Mouse (Mus musculus) CH12.LX (cell line): ENCODE measurements around the gene Treh. TPM values are rescaled to one million over a fixed set of nuclear protein-coding genes. Genes with fewer than 3 reads are reported as not detected.

ENCODE experiments used
- DNase-seq: peaks from one replicate; pipeline ENCODE4 v3.0.0-alpha.2; 2013; ENCODE audit errors: extremely low read depth
- H3K27ac ChIP-seq: 2 replicates; pipeline ENCODE4 v1.5.1; 2012; ENCODE audit warnings: low read depth, mild to moderate bottlenecking, control low read depth, moderate library complexity; ENCODE audit not compliant: insufficient read depth
- H3K27me3 ChIP-seq: replicated peaks from 2 replicates; pipeline ENCODE3; 2012; ENCODE audit warnings: inconsistent platforms
- H3K36me3 ChIP-seq, 2 experiments: replicated peaks in 1 of 2; 2 replicates each; pipeline versions ENCODE3 to v1.6.1; 2012; ENCODE audit warnings: inconsistent platforms in 1 of 2, low read length in 1 of 2, mild to moderate bottlenecking in 1 of 2, mixed read lengths in 1 of 2, moderate library complexity in 1 of 2; ENCODE audit not compliant: control insufficient read depth in 1 of 2, insufficient read depth in 1 of 2
- H3K4me1 ChIP-seq, 2 experiments: 2 replicates each; pipeline ENCODE4 v1.6.1; 2012; ENCODE audit warnings: inconsistent platforms in 1 of 2, moderate library complexity in 1 of 2; ENCODE audit not compliant: insufficient read depth in 2 of 2, control insufficient read depth in 1 of 2
- H3K4me2 ChIP-seq: 2 replicates; pipeline ENCODE4 v1.6.1; 2012; ENCODE audit warnings: low read depth, mild to moderate bottlenecking, control low read depth; ENCODE audit not compliant: poor library complexity, insufficient read depth, severe bottlenecking
- H3K4me3 ChIP-seq, 3 experiments: fragments of 150-350 bp in 1 of 3; sonication (generic) in 1 of 3; replicated peaks in 1 of 3; 2 replicates each; pipeline versions ENCODE3 to v1.5.1; 2011 to 2012; ENCODE audit warnings: low read depth in 2 of 3, low read length in 2 of 3, mild to moderate bottlenecking in 2 of 3, moderate library complexity in 2 of 3, control low read depth in 1 of 3, improper control_type of control experiment in 1 of 3, inconsistent platforms in 1 of 3, mixed read lengths in 1 of 3; ENCODE audit not compliant: poor library complexity in 1 of 3
- H3K79me2 ChIP-seq: replicated peaks from 2 replicates; pipeline ENCODE4 v1.6.1; 2012; ENCODE audit warnings: mild to moderate bottlenecking, moderate library complexity; ENCODE audit not compliant: control insufficient read depth, poor library complexity, insufficient read depth, severe bottlenecking; ENCODE audit errors: extremely low read depth
- H3K9ac ChIP-seq: 2 replicates; pipeline ENCODE4 v1.6.1; 2012; ENCODE audit warnings: low read depth, mild to moderate bottlenecking, control low read depth, moderate library complexity; ENCODE audit not compliant: insufficient read depth
- H3K9me3 ChIP-seq: replicated peaks from 2 replicates; pipeline ENCODE3; 2012; ENCODE audit warnings: low read length, inconsistent platforms, mixed read lengths
- BHLHE40 ChIP-seq: IDR thresholded peaks from 2 replicates; pipeline ENCODE4 v1.6.1; 2011; ENCODE audit warnings: mild to moderate bottlenecking, low read depth, low read length, improper control_type of control experiment
- CHD2 ChIP-seq: IDR thresholded peaks from 2 replicates; pipeline ENCODE4 v1.6.1; 2011; ENCODE audit warnings: low read length, improper control_type of control experiment
- CTCF ChIP-seq, 2 experiments: IDR thresholded peaks in 1 of 2; conservative IDR thresholded peaks in 1 of 2; 2 replicates each; pipeline ENCODE4 v1.5.1; 2011 to 2012; ENCODE audit warnings: low read depth in 2 of 2, low read length in 2 of 2, improper control_type of control experiment in 1 of 2, inconsistent platforms in 1 of 2, mild to moderate bottlenecking in 1 of 2, moderate library complexity in 1 of 2
- E2F4 ChIP-seq: IDR thresholded peaks from 2 replicates; pipeline ENCODE4 v1.6.1; 2011; ENCODE audit warnings: low read depth, low read length, improper control_type of control experiment; ENCODE audit not compliant: insufficient replicate concordance
- ELF1 ChIP-seq: IDR thresholded peaks from 2 replicates; pipeline ENCODE4 v1.6.1; 2014; ENCODE audit warnings: low read depth, mild to moderate bottlenecking, inconsistent platforms, low read length, improper control_type of control experiment
- EP300 ChIP-seq: IDR thresholded peaks from 2 replicates; pipeline ENCODE4 v1.6.1; 2011; ENCODE audit warnings: low read length, improper control_type of control experiment
- ETS1 ChIP-seq: conservative IDR thresholded peaks from 2 replicates; pipeline ENCODE4 v1.6.1; 2012; ENCODE audit warnings: low read depth, mild to moderate bottlenecking, inconsistent platforms, low read length, improper control_type of control experiment, moderate library complexity
- GABPA ChIP-seq: IDR thresholded peaks from 2 replicates; pipeline ENCODE4 v1.6.1; 2012; ENCODE audit warnings: low read depth, low read length, improper control_type of control experiment, inconsistent platforms; ENCODE audit not compliant: insufficient replicate concordance
- HCFC1 ChIP-seq: IDR thresholded peaks from 2 replicates; pipeline ENCODE4 v1.6.1; 2012; ENCODE audit warnings: low read depth, mild to moderate bottlenecking, inconsistent platforms, low read length, improper control_type of control experiment
- IRF4 ChIP-seq: IDR thresholded peaks from 2 replicates; pipeline ENCODE4 v1.6.1; 2014; ENCODE audit warnings: low read depth, mild to moderate bottlenecking, inconsistent platforms, low read length, improper control_type of control experiment
- JUND ChIP-seq: conservative IDR thresholded peaks from 2 replicates; pipeline ENCODE4 v1.6.1; 2011; ENCODE audit warnings: low read depth, low read length, improper control_type of control experiment
- MEF2A ChIP-seq: IDR thresholded peaks from 2 replicates; pipeline ENCODE4 v1.6.1; 2014; ENCODE audit warnings: low read depth, mild to moderate bottlenecking, inconsistent platforms, low read length, improper control_type of control experiment, borderline replicate concordance
- MXI1 ChIP-seq: IDR thresholded peaks from 2 replicates; pipeline ENCODE4 v1.6.1; 2011; ENCODE audit warnings: mild to moderate bottlenecking, low read depth, low read length, improper control_type of control experiment
- MYC ChIP-seq: IDR thresholded peaks from 2 replicates; pipeline ENCODE4 v1.6.1; 2011; ENCODE audit warnings: low read depth, mild to moderate bottlenecking, improper control_type of control experiment, low read length
- NRF1 ChIP-seq: IDR thresholded peaks from 2 replicates; pipeline ENCODE4 v1.6.1; 2014; ENCODE audit warnings: low read depth, mild to moderate bottlenecking, inconsistent platforms, low read length, improper control_type of control experiment, moderate library complexity
- RAD21 ChIP-seq: IDR thresholded peaks from 2 replicates; pipeline ENCODE4 v1.6.1; 2011; ENCODE audit warnings: low read depth, mild to moderate bottlenecking, low read length, improper control_type of control experiment, moderate library complexity
- RCOR1 ChIP-seq: conservative IDR thresholded peaks from 2 replicates; pipeline ENCODE4 v1.6.1; 2012; ENCODE audit warnings: low read depth, mild to moderate bottlenecking, inconsistent platforms, low read length, improper control_type of control experiment
- SIN3A ChIP-seq: IDR thresholded peaks from 2 replicates; pipeline ENCODE4 v1.6.1; 2012; ENCODE audit warnings: low read length, improper control_type of control experiment, inconsistent platforms
- SMC3 ChIP-seq: IDR thresholded peaks from 2 replicates; pipeline ENCODE4 v1.6.1; 2011; ENCODE audit warnings: low read depth, low read length, improper control_type of control experiment
- TBP ChIP-seq: conservative IDR thresholded peaks from 2 replicates; pipeline ENCODE4 v1.6.1; 2011; ENCODE audit warnings: low read depth, low read length, improper control_type of control experiment
- USF1 ChIP-seq: IDR thresholded peaks from 2 replicates; pipeline ENCODE4 v1.6.1; 2014; ENCODE audit warnings: low read depth, mild to moderate bottlenecking, inconsistent platforms, low read length, improper control_type of control experiment
- USF2 ChIP-seq: conservative IDR thresholded peaks from 2 replicates; pipeline ENCODE4 v1.6.1; 2011; ENCODE audit warnings: low read depth, low read length, improper control_type of control experiment
- ZC3H11A ChIP-seq: IDR thresholded peaks from 2 replicates; pipeline ENCODE4 v1.6.1; 2012; ENCODE audit warnings: low read depth, mild to moderate bottlenecking, inconsistent platforms, low read length, improper control_type of control experiment
- ZKSCAN1 ChIP-seq: IDR thresholded peaks from 2 replicates; pipeline ENCODE4 v1.6.1; 2012; ENCODE audit warnings: low read depth, inconsistent platforms, low read length, improper control_type of control experiment, borderline replicate concordance
- ZMIZ1 ChIP-seq: IDR thresholded peaks from 2 replicates; pipeline ENCODE4 v1.6.1; 2012; ENCODE audit warnings: low read depth, mild to moderate bottlenecking, inconsistent platforms, low read length, improper control_type of control experiment
- dilution Hi-C: fragments of 300-500 bp; cut with MboI; formaldehyde crosslinking; loops from 2 replicates; pipeline ENCODE4 v1.14.3; 2020; ENCODE audit warnings: low sequenced_read_pairs; ENCODE audit not compliant: extremely low pct_unique_long_range_greater_than_20kb, extremely low pct_ligation_motif_present
- in situ Hi-C: fragments of 300-500 bp; cut with MboI; formaldehyde crosslinking; loops from 3 replicates; pipeline ENCODE4 v1.14.3; 2019; ENCODE audit warnings: low sequenced_read_pairs, low pct_ligation_motif_present, low pct_unique_long_range_greater_than_20kb, mixed read lengths
- polyA plus RNA-seq: library from polyadenylated mRNA; unstranded; fragments of >175 nt; gene quantifications from 2 replicates; pipeline ENCODE4 v1.2.1, GENCODE M21; 2012; ENCODE audit warnings: low read depth; ENCODE audit not compliant: insufficient read length
- total RNA-seq, 2 experiments: library from RNA; depleted of rRNA; stranded (reverse); fragments of 300-350 nt in 1 of 2; fragments of >200 nt in 1 of 2; gene quantifications; 2 replicates each; pipeline ENCODE4 v1.2.3; 2012 to 2014

Treh gene
- total and polyA plus RNA-seq, 3 experiments: not detected

- in situ Hi-C loops: no loop called here
- Histone ChIP-seq H3K27ac (no peak overlapping the region), H3K27me3 (peaks cover 1% of the 10 kb centered on the region), H3K36me3 (peaks cover 0 to 2% of the 10 kb centered on the region in 2 experiments), H3K79me2 (no peaks in the 10 kb centered on the region), H3K9me3 (peaks cover 6% of the 10 kb centered on the region), H3K4me3 (no peak overlapping the region)
- DNase-seq: no peak
- dilution Hi-C loops: no loop called here
- TF ChIP-seq JUND: no peak
- no peak for TF ChIP-seq GABPA
- no peak for TF ChIP-seq MEF2A
- TF ChIP-seq EP300: no peak
- TF ChIP-seq ZMIZ1: no peak
- no peak for TF ChIP-seq SIN3A
- TF ChIP-seq HCFC1: no peak
- TF ChIP-seq ETS1: no peak
- no peak for TF ChIP-seq USF2
- TF ChIP-seq ZKSCAN1: no peak
- no peak for TF ChIP-seq SMC3
- TF ChIP-seq RAD21: no peak
- TF ChIP-seq MYC: no peak
- no peak for TF ChIP-seq NRF1
- no peak for TF ChIP-seq ZC3H11A
- TF ChIP-seq IRF4: no peak
- no peak for TF ChIP-seq TBP
- no peak for TF ChIP-seq BHLHE40
- TF ChIP-seq MXI1: no peak
- no peak for TF ChIP-seq ELF1
- TF ChIP-seq, all 38 proteins: peak for 0
- H3K4me1 ChIP-seq: peaks cover 20 to 55% of the 10 kb centered on the region in 2 experiments
- H3K4me2 ChIP-seq: no peak overlapping the region
- no peak overlapping the region for H3K9ac ChIP-seq
Observed at GRCm38 (mm10) chr9:44644186-44644585, 28.8 kb upstream of the Treh start.

GRCm38 (mm10) chr9:44645481-44645880 is 27.6 kb upstream of the Treh start:
- Histone ChIP-seq H3K4me2 (peak overlapping the region; percentile 17), H3K27ac (peak overlapping the region; percentile 46; the same call in 1 of the 2 replicates), H3K4me3 (peak overlapping the region in 1 of 3 experiments; percentile 2), H3K9me3 (peaks cover 6% of the 10 kb centered on the region), H3K27me3 (peaks cover 14% of the 10 kb centered on the region), H3K9ac (no peak overlapping the region; the same call in 1 of the 2 replicates), H3K79me2 (no peaks in the 10 kb centered on the region)
- dilution Hi-C loops: no loop called here
- DNase-seq: peak; percentile 43
- in situ Hi-C loops: loop anchor here (5.0 kb wide), 3 partner anchors 33 to 183 kb away; no protein-coding TSS in a partner anchor
- TF ChIP-seq USF1 (no peak), ETS1 (no peak), SIN3A (no peak), CHD2 (no peak), ZMIZ1 (no peak), MEF2A (no peak), HCFC1 (no peak), CTCF (conservative IDR thresholded peaks at IDR 0.05 in 1 of 2, IDR thresholded peaks at IDR 0.05 in 1 of 2; ENCODE audit: low read depth in 2 of 2, low read length in 2 of 2) (peak in 1 of 2 experiments; percentile 28; a peak in 2 of 4 replicates), MXI1 (no peak), RAD21 (peak; percentile 31), SMC3 (0 out of 2 replicates have a peak, but pooled peaks have one; percentile 11), RCOR1 (no peak), E2F4 (no peak)
- TF ChIP-seq, all 38 proteins: peak for 3
- Histone ChIP-seq H3K36me3 (peaks cover 0 to 2% of the 10 kb centered on the region in 2 experiments), H3K4me1 (peaks cover 22 to 54% of the 10 kb centered on the region in 2 experiments)
